Mouse (Mus musculus) hindbrain, embryonic 12.5 days (tissue): ENCODE measurements around the gene Tekt3. TPM values are rescaled to one million over a fixed set of nuclear protein-coding genes. Genes with fewer than 3 reads are reported as not detected.

Experiments
- ATAC-seq: fragments of 200-750 bp; cut with Nextera tagmentation; 2 replicates; pipeline ENCODE4 v1.8.0; 2017; ENCODE audit warnings: moderate TSS enrichment; ENCODE audit not compliant: low FRiP score
- H3K27ac ChIP-seq: fragments of 300-500 bp; sonication (generic); 2 replicates; pipeline ENCODE4 v1.5.1; 2016; ENCODE audit warnings: mild to moderate bottlenecking
- H3K27me3 ChIP-seq: fragments of 300-500 bp; sonication (generic); 2 replicates; pipeline ENCODE4 v1.6.1; 2016; ENCODE audit warnings: mild to moderate bottlenecking
- H3K36me3 ChIP-seq: fragments of 300-500 bp; sonication (generic); 2 replicates; pipeline ENCODE4 v1.6.1; 2016; ENCODE audit warnings: mild to moderate bottlenecking
- H3K4me1 ChIP-seq: fragments of 300-500 bp; sonication (generic); 2 replicates; pipeline ENCODE4 v1.6.1; 2016
- H3K4me2 ChIP-seq: fragments of 300-500 bp; sonication (generic); replicated peaks from 2 replicates; pipeline ENCODE4 v1.6.1; 2016; ENCODE audit warnings: mild to moderate bottlenecking
- H3K4me3 ChIP-seq: fragments of 300-500 bp; sonication (generic); 2 replicates; pipeline ENCODE4 v1.5.1; 2016; ENCODE audit warnings: mild to moderate bottlenecking
- H3K9ac ChIP-seq: fragments of 300-500 bp; sonication (generic); 2 replicates; pipeline ENCODE4 v1.6.1; 2016; ENCODE audit warnings: mild to moderate bottlenecking, moderate library complexity
- H3K9me3 ChIP-seq: fragments of 300-500 bp; sonication (generic); replicated peaks from 2 replicates; pipeline ENCODE4 v1.6.1; 2016; ENCODE audit warnings: mild to moderate bottlenecking
- WGBS: fragments of 180-500 bp; shearing (Covaris S2); methylation state at CpG from one replicate; pipeline ENCODE4 v1.1.7; 2016; 5-methylcytosine and 5-hydroxymethylcytosine counted together
- polyA plus RNA-seq: library from polyadenylated mRNA; unstranded; fragments of >200 nt; fragmentation: Nextera tagmentation; extraction: Ambion mirVana; gene quantifications from 2 replicates; pipeline ENCODE4 v1.2.1, GENCODE M21; 2016

Gene Tekt3
- polyA plus RNA-seq: not detected in 2 replicates

- Histone ChIP-seq H3K9me3 (no peaks in the 10 kb centered on the region), H3K36me3 (no peaks in the 10 kb centered on the region), H3K27me3 (peaks cover 4% of the 10 kb centered on the region; the same call in 1 of the 2 replicates), H3K4me3 (no peak within 1 kb of the TSS), H3K4me2 (peak within 1 kb of the TSS; percentile 41), H3K27ac (no peak within 1 kb of the TSS), H3K4me1 (peaks cover 5% of the 10 kb centered on the region), H3K9ac (no peak within 1 kb of the TSS)
- peak; percentile 61; the same call in 1 of the 2 replicates for ATAC-seq
- 12% methylated on average over 17 of the region's 17 CpGs for WGBS
Measured at GRCm38 (mm10) chr11:63061446-63061845, at the start of gene Tekt3. TSS of gene Tekt3 (plus strand) at chr11:63061654.

GRCm38 (mm10) chr11:63017327-63018082 lies 43.9 kb upstream of the Tekt3 start:
- 0 out of 2 replicates have a peak overlapping the region, but pooled peaks have one; percentile 3 for H3K27ac ChIP-seq
- ATAC-seq: peak; percentile 26; the same call in 1 of the 2 replicates

GRCm38 (mm10) chr11:63018083-63018622 lies 43.3 kb upstream of the Tekt3 start:
- H3K9me3 ChIP-seq: no peaks in the 10 kb centered on the region
- H3K27ac ChIP-seq: no peak overlapping the region
- no peak overlapping the region for H3K4me2 ChIP-seq
- no peaks in the 10 kb centered on the region for H3K36me3 ChIP-seq
- no peak overlapping the region for H3K4me3 ChIP-seq
- no peaks in the 10 kb centered on the region for H3K27me3 ChIP-seq
- H3K4me1 ChIP-seq: peaks cover 28% of the 10 kb centered on the region
- H3K9ac ChIP-seq: no peak overlapping the region
- ATAC-seq: no peak
- whole genome bisulfite sequencing: 80% methylated on average over 6 of the region's 6 CpGs

More at GRCm38 (mm10) chr11:63017327-63018082, 43.9 kb upstream of the Tekt3 start:
- WGBS: 70% methylated on average over 6 of the region's 6 CpGs
- Histone ChIP-seq H3K4me2 (no peak overlapping the region), H3K4me1 (peaks cover 28% of the 10 kb centered on the region), H3K36me3 (no peaks in the 10 kb centered on the region), H3K9ac (no peak overlapping the region), H3K27me3 (no peaks in the 10 kb centered on the region), H3K4me3 (no peak overlapping the region), H3K9me3 (no peaks in the 10 kb centered on the region)

GRCm38 (mm10) chr11:63020633-63021032 lies 40.8 kb upstream of the Tekt3 start:
- Histone ChIP-seq H3K27ac (no peak overlapping the region), H3K4me3 (no peak overlapping the region)
- no peak for ATAC-seq

GRCm38 (mm10) chr11:63021141-63021806 lies 40.2 kb upstream of the Tekt3 start:
- Histone ChIP-seq H3K4me1 (peaks cover 28% of the 10 kb centered on the region), H3K27me3 (no peaks in the 10 kb centered on the region), H3K9ac (no peak overlapping the region), H3K9me3 (no peaks in the 10 kb centered on the region), H3K27ac (no peak overlapping the region), H3K36me3 (no peaks in the 10 kb centered on the region), H3K4me3 (no peak overlapping the region), H3K4me2 (no peak overlapping the region)
- no peak for ATAC-seq
- WGBS: 69% methylated on average over 5 of the region's 5 CpGs

More at GRCm38 (mm10) chr11:63020633-63021032, 40.8 kb upstream of the Tekt3 start:
- Histone ChIP-seq H3K27me3 (no peaks in the 10 kb centered on the region), H3K4me2 (no peak overlapping the region), H3K4me1 (peaks cover 28% of the 10 kb centered on the region), H3K9me3 (no peaks in the 10 kb centered on the region), H3K36me3 (no peaks in the 10 kb centered on the region), H3K9ac (no peak overlapping the region)

- Histone ChIP-seq H3K9me3 (no peaks in the 10 kb centered on the region), H3K4me3 (no peak overlapping the region), H3K9ac (no peak overlapping the region), H3K36me3 (no peaks in the 10 kb centered on the region), H3K27ac (no peak overlapping the region), H3K4me2 (no peak overlapping the region), H3K4me1 (peaks cover 22% of the 10 kb centered on the region), H3K27me3 (no peaks in the 10 kb centered on the region)
- ATAC-seq: no peak
- WGBS: 81% methylated on average over 5 of the region's 5 CpGs
Measured at GRCm38 (mm10) chr11:63023461-63023860, 38.0 kb upstream of the Tekt3 start.

GRCm38 (mm10) chr11:63024136-63024535 lies 37.3 kb upstream of the Tekt3 start:
- 66% methylated on average over 2 of the region's 2 CpGs for WGBS
- Histone ChIP-seq H3K27ac (no peak overlapping the region), H3K9me3 (no peaks in the 10 kb centered on the region), H3K4me1 (peaks cover 15% of the 10 kb centered on the region), H3K9ac (no peak overlapping the region), H3K27me3 (no peaks in the 10 kb centered on the region), H3K4me2 (no peak overlapping the region), H3K36me3 (no peaks in the 10 kb centered on the region), H3K4me3 (no peak overlapping the region)
- ATAC-seq: no peak

GRCm38 (mm10) chr11:63025476-63025875 lies 36.0 kb upstream of the Tekt3 start:
- Histone ChIP-seq H3K27ac (no peak overlapping the region), H3K9ac (no peak overlapping the region), H3K4me2 (no peak overlapping the region), H3K36me3 (no peaks in the 10 kb centered on the region), H3K4me1 (peaks cover 6% of the 10 kb centered on the region; the same call in 1 of the 2 replicates), H3K27me3 (no peaks in the 10 kb centered on the region), H3K9me3 (no peaks in the 10 kb centered on the region), H3K4me3 (no peak overlapping the region)
- WGBS: 88% methylated on average over 6 of the region's 6 CpGs
- ATAC-seq: no peak

- no peak overlapping the region for H3K9ac ChIP-seq
- no peaks in the 10 kb centered on the region for H3K4me1 ChIP-seq
- no peak overlapping the region for H3K27ac ChIP-seq
- H3K4me3 ChIP-seq: no peak overlapping the region
- H3K36me3 ChIP-seq: no peaks in the 10 kb centered on the region
- WGBS: 88% methylated on average over 9 of the region's 9 CpGs
- no peak overlapping the region for H3K4me2 ChIP-seq
- H3K27me3 ChIP-seq: no peaks in the 10 kb centered on the region
- no peak for ATAC-seq
- H3K9me3 ChIP-seq: no peaks in the 10 kb centered on the region
Measured at GRCm38 (mm10) chr11:63026651-63027141, 34.8 kb upstream of the Tekt3 start.

- WGBS: 91% methylated on average over 3 of the region's 3 CpGs
- no peak for ATAC-seq
- Histone ChIP-seq H3K27me3 (no peaks in the 10 kb centered on the region), H3K9me3 (no peaks in the 10 kb centered on the region), H3K36me3 (no peaks in the 10 kb centered on the region), H3K4me2 (no peak overlapping the region), H3K27ac (no peak overlapping the region), H3K4me3 (no peak overlapping the region), H3K4me1 (no peaks in the 10 kb centered on the region), H3K9ac (no peak overlapping the region)
Measured at GRCm38 (mm10) chr11:63028131-63028530, 33.3 kb upstream of the Tekt3 start.

GRCm38 (mm10) chr11:63029148-63029714 lies 32.2 kb upstream of the Tekt3 start:
- H3K27me3 ChIP-seq: no peaks in the 10 kb centered on the region
- no peaks in the 10 kb centered on the region for H3K36me3 ChIP-seq
- 65% methylated on average over 4 of the region's 4 CpGs for WGBS
- no peak overlapping the region for H3K4me2 ChIP-seq
- no peaks in the 10 kb centered on the region for H3K9me3 ChIP-seq
- no peak overlapping the region for H3K4me3 ChIP-seq
- H3K27ac ChIP-seq: no peak overlapping the region
- no peak for ATAC-seq
- H3K4me1 ChIP-seq: no peaks in the 10 kb centered on the region
- H3K9ac ChIP-seq: no peak overlapping the region

- no peak overlapping the region for H3K4me3 ChIP-seq
- no peaks in the 10 kb centered on the region for H3K4me1 ChIP-seq
- H3K9me3 ChIP-seq: no peaks in the 10 kb centered on the region
- H3K9ac ChIP-seq: no peak overlapping the region
- H3K27me3 ChIP-seq: no peaks in the 10 kb centered on the region
- no peak overlapping the region for H3K4me2 ChIP-seq
- WGBS: 92% methylated on average over 6 of the region's 6 CpGs
- no peaks in the 10 kb centered on the region for H3K36me3 ChIP-seq
- no peak for ATAC-seq
- no peak overlapping the region for H3K27ac ChIP-seq
Measured at GRCm38 (mm10) chr11:63029721-63030120, 31.7 kb upstream of the Tekt3 start.
